Mouse (Mus musculus) large intestine, adult 2 months (tissue): ENCODE data around the gene Acbd7. TPM values are rescaled to one million over a fixed set of nuclear protein-coding genes. Genes with fewer than 3 reads are reported as not detected.

Experiments used
- DNase-seq: peaks from one replicate; pipeline ENCODE4 v3.0.0-alpha.2; 2012; ENCODE audit warnings: low read depth, low spot score
- WGBS: fragments of 180-500 bp; shearing (Covaris S2); methylation state at CpG from one replicate; pipeline ENCODE4 v1.1.7; 2018; 5-methylcytosine and 5-hydroxymethylcytosine counted together
- polyA plus RNA-seq: library from polyadenylated mRNA; depleted of rRNA; stranded (reverse); fragments of >200 nt; gene quantifications from 2 replicates; pipeline ENCODE4 v1.2.3, GENCODE M21; 2012; rRNA removed

Acbd7 gene
- polyA plus RNA-seq, 1 experiment = not detected

DNA sequence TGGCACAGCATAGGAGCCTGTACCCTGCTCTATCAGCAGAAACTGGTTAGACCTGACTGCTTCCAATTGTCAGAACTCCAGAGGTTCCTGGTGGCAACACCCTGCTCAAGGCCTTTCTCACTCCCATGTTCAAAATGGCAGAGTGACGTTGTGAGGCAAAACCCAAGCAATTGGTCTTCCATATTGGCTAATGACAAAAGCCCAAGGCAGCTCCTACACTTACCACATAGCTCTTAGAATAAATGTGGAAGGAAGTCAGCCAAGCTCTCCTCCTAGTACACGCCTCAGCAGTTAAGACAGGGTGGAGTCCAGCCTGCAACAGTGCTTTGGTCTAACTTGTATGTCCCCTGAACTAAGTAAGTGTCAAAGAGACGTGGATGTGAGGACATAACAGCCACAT, 21.9 kb downstream of the Acbd7 start:
- 49% methylated on average over 3 of the region's 3 CpGs for WGBS
- DNase-seq = no peak

DNA sequence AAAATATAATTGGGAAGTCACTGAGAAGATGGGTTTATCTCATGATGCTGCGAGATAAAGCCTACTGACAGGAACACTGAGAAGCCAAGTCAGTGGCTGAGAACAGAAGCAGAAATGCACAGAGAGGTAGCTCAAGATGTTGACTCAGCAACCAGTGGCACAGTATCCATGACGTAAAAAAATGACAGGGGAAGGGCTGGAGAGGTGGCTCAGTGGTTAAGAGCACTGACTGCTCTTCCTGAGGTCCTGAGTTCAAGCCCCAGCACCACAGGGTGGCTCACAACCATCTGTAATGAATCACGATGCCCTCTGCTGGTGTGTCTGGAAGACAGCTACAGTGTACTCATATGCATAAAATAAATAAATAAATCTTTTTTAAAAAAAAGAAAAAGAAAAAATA, 25.1 kb downstream of the Acbd7 start:
- 85% methylated on average over 3 of the region's 3 CpGs for WGBS

DNA sequence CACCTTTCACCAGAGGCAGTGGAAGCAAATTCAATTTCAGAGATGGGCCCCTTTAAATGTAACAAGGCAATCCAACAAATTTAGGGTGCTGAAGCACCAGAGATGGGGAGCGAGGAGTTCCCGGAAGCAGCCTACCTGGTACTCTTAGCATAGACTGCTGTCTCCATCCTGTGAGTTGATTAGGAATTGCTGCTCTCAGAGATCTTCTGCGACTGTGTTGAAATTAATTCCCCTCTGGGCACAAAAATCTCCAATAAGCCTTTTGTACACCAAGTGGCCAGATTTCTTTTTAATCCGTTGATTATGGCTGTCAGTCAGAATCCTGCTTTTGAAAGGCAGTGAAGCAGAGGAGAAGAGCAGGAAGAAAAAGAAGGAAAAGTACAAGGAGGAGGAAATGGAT, 29.2 kb downstream of the Acbd7 start:
- no peak for DNase-seq
- 59% methylated on average over 4 of the region's 4 CpGs for WGBS

More for the DNA sequence above, 25.1 kb downstream of the Acbd7 start:
- DNase-seq = no peak

DNA sequence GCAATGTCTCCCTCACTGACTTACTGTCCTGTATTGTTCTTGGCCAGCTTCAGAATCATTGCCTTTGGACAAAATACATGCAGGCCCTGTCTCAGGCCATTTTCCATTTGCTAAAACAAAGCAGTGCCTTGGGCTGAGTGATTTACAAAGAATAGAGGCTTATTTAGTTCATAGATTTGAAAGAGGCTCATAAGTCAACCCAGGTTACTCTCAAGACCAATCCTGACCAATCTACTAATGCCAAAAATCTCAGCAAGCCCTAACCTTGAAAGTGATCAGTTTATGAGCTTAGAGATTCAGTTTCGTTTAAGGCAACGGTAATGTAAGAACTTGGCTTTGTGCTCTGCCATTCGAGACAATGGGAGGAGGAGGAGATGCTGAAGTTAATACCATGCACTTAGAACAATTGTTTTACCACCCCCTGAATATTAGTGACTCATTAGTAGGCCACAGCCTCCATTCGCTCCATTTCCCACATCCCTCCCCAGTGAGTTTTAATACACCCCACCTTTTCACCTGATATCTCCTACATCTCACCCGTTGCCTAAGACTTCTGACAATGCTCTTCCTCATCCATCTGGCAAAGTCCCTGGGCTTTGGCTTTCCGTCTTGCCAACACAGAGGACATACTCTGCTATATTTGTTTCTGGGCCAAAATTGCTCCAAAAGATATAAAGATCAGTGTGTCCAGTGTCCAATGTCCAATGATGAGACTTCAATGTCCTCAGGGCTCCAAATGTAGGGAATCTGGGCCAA, 51.3 kb downstream of the Acbd7 start:
- WGBS = 64% methylated on average over 6 of the region's 6 CpGs
- DNase-seq = no peak

Other genes starting within 250 kb of the Acbd7 start
- gene Fam171a1, start 221.9 kb upstream of the Acbd7 start, polyA plus RNA-seq = 7.1 and 8.1 TPM in 2 replicates
- gene Nmt2, start 52.0 kb upstream of the Acbd7 start, polyA plus RNA-seq = 3.8 and 4.2 TPM in 2 replicates
- gene Rpp38, start 3.5 kb upstream of the Acbd7 start, polyA plus RNA-seq = 4.8 and 6.9 TPM in 2 replicates
- gene Olah, start 61.0 kb downstream of the Acbd7 start, polyA plus RNA-seq = not detected in 2 replicates
- not detected in 2 replicates for gene Meig1, start 86.5 kb downstream of the Acbd7 start, polyA plus RNA-seq
- 2.6 and 4.9 TPM in 2 replicates for gene Dclre1c, start 88.0 kb downstream of the Acbd7 start, polyA plus RNA-seq
- gene Suv39h2, start 138.9 kb downstream of the Acbd7 start, polyA plus RNA-seq = 1.3 TPM in 2 replicates
- 1.1 and 1.5 TPM in 2 replicates for gene Gm45902, start 176.6 kb downstream of the Acbd7 start, polyA plus RNA-seq
- gene Hspa14, start 176.6 kb downstream of the Acbd7 start, polyA plus RNA-seq = 28.7 and 31.3 TPM in 2 replicates
- gene Cdnf, start 176.9 kb downstream of the Acbd7 start, polyA plus RNA-seq = 0.29 and 0.36 TPM in 2 replicates
- 27.6 and 30.6 TPM in 2 replicates for gene Fam107b, start 234.3 kb downstream of the Acbd7 start, polyA plus RNA-seq